Mouse (Mus musculus): ENCODE measurements around the gene Csnk2a1. TPM values are rescaled to one million over a fixed set of nuclear protein-coding genes. Genes with fewer than 3 reads are reported as not detected.

Csnk2a1 gene
- polyA plus RNA-seq (2012; rRNA removed), result 70.2 and 73.1 TPM in 2 replicates

- H3K4me3 ChIP-seq (replicated peaks; ENCODE audit: insufficient read depth, low read depth, low read length), result peak within 1 kb of the TSS; percentile 89
- DNase-seq, result peak; percentile 93 to 95
- H3K4me1 ChIP-seq (ENCODE audit: control insufficient read depth, insufficient read depth, low read length), result peaks cover 9% of the 10 kb centered on the region; the same call in 1 of the 2 replicates
- TF ChIP-seq CTCF (IDR thresholded peaks at IDR 0.05; ENCODE audit: borderline replicate concordance, insufficient read depth, low read depth, low read length) (no peak), POLR2A (IDR thresholded peaks at IDR 0.05; ENCODE audit: borderline replicate concordance, insufficient read depth, low read length) (peak; percentile 76; the same call in 1 of the 2 replicates)
- under 1% methylated on average over 58 of the region's 58 CpGs for WGBS
- peak within 1 kb of the TSS; percentile 90 for H3K27ac ChIP-seq (ENCODE audit: insufficient read depth, low read length)
- no peaks in the 10 kb centered on the region for H3K27me3 ChIP-seq (ENCODE audit: control insufficient read depth, insufficient read depth, low read length)
These were observed at the start of gene Csnk2a1 for GRCm38 (mm10) chr2:152226248-152227050. Csnk2a1 (plus strand) TSS chr2:152226839.

GRCm38 (mm10) chr2:152177162-152177805 is 49.4 kb upstream of the Csnk2a1 start:
- Histone ChIP-seq H3K27ac (ENCODE audit: insufficient read depth, low read length) (no peak overlapping the region), H3K4me3 (replicated peaks; ENCODE audit: insufficient read depth, low read depth, low read length) (no peak overlapping the region), H3K27me3 (ENCODE audit: control insufficient read depth, insufficient read depth, low read length) (peaks cover 2% of the 10 kb centered on the region; the same call in 1 of the 2 replicates), H3K4me1 (ENCODE audit: control insufficient read depth, insufficient read depth, low read length) (no peaks in the 10 kb centered on the region)
- DNase-seq, result no peak
- WGBS, result 29% methylated on average over 24 of the region's 24 CpGs
- no peak for TF ChIP-seq POLR2A (IDR thresholded peaks at IDR 0.05; ENCODE audit: borderline replicate concordance, insufficient read depth, low read length)
- TF ChIP-seq CTCF (IDR thresholded peaks at IDR 0.05; ENCODE audit: borderline replicate concordance, insufficient read depth, low read depth, low read length), result no peak

- TF ChIP-seq CTCF (IDR thresholded peaks at IDR 0.05; ENCODE audit: borderline replicate concordance, insufficient read depth, low read depth, low read length), result no peak
- TF ChIP-seq POLR2A (IDR thresholded peaks at IDR 0.05; ENCODE audit: borderline replicate concordance, insufficient read depth, low read length), result no peak
- WGBS, result 80% methylated on average over 6 of the region's 6 CpGs
- no peak for DNase-seq
- H3K4me1 ChIP-seq (ENCODE audit: control insufficient read depth, insufficient read depth, low read length), result no peaks in the 10 kb centered on the region
- H3K27ac ChIP-seq (ENCODE audit: insufficient read depth, low read length), result no peak overlapping the region
- peaks cover 2% of the 10 kb centered on the region; the same call in 1 of the 2 replicates for H3K27me3 ChIP-seq (ENCODE audit: control insufficient read depth, insufficient read depth, low read length)
- no peak overlapping the region for H3K4me3 ChIP-seq (replicated peaks; ENCODE audit: insufficient read depth, low read depth, low read length)
These were observed 48.9 kb upstream of the Csnk2a1 start for GRCm38 (mm10) chr2:152177806-152178170.

- peaks cover 2% of the 10 kb centered on the region; the same call in 1 of the 2 replicates for H3K27me3 ChIP-seq (ENCODE audit: control insufficient read depth, insufficient read depth, low read length)
- H3K4me1 ChIP-seq (ENCODE audit: control insufficient read depth, insufficient read depth, low read length), result no peaks in the 10 kb centered on the region
- H3K27ac ChIP-seq (ENCODE audit: insufficient read depth, low read length), result no peak overlapping the region
- no peak overlapping the region for H3K4me3 ChIP-seq (replicated peaks; ENCODE audit: insufficient read depth, low read depth, low read length)
- DNase-seq, result no peak
- TF ChIP-seq POLR2A (IDR thresholded peaks at IDR 0.05; ENCODE audit: borderline replicate concordance, insufficient read depth, low read length), result no peak
- TF ChIP-seq CTCF (IDR thresholded peaks at IDR 0.05; ENCODE audit: borderline replicate concordance, insufficient read depth, low read depth, low read length), result no peak
- whole genome bisulfite sequencing, result 92% methylated on average over 3 of the region's 3 CpGs
These were observed 48.3 kb upstream of the Csnk2a1 start for GRCm38 (mm10) chr2:152178345-152178744.

GRCm38 (mm10) chr2:152179301-152179700 is 47.3 kb upstream of the Csnk2a1 start:
- H3K27me3 ChIP-seq (ENCODE audit: control insufficient read depth, insufficient read depth, low read length), result peaks cover 2% of the 10 kb centered on the region; the same call in 1 of the 2 replicates
- no peak for DNase-seq
- no peak overlapping the region for H3K4me3 ChIP-seq (replicated peaks; ENCODE audit: insufficient read depth, low read depth, low read length)
- TF ChIP-seq CTCF (IDR thresholded peaks at IDR 0.05; ENCODE audit: borderline replicate concordance, insufficient read depth, low read depth, low read length) (no peak), POLR2A (IDR thresholded peaks at IDR 0.05; ENCODE audit: borderline replicate concordance, insufficient read depth, low read length) (no peak)
- WGBS, result 79% methylated on average over 2 of the region's 2 CpGs
- no peaks in the 10 kb centered on the region for H3K4me1 ChIP-seq (ENCODE audit: control insufficient read depth, insufficient read depth, low read length)
- H3K27ac ChIP-seq (ENCODE audit: insufficient read depth, low read length), result no peak overlapping the region

- no peak for TF ChIP-seq POLR2A (IDR thresholded peaks at IDR 0.05; ENCODE audit: borderline replicate concordance, insufficient read depth, low read length)
- no peak for TF ChIP-seq CTCF (IDR thresholded peaks at IDR 0.05; ENCODE audit: borderline replicate concordance, insufficient read depth, low read depth, low read length)
- WGBS, result 17% methylated on average over 6 of the region's 6 CpGs
- Histone ChIP-seq H3K4me3 (replicated peaks; ENCODE audit: insufficient read depth, low read depth, low read length) (no peak overlapping the region), H3K27me3 (ENCODE audit: control insufficient read depth, insufficient read depth, low read length) (peaks cover 2% of the 10 kb centered on the region; the same call in 1 of the 2 replicates), H3K4me1 (ENCODE audit: control insufficient read depth, insufficient read depth, low read length) (no peaks in the 10 kb centered on the region), H3K27ac (ENCODE audit: insufficient read depth, low read length) (no peak overlapping the region)
- DNase-seq, result peak in 1 of 2 experiments; percentile 12
These were observed 46.3 kb upstream of the Csnk2a1 start for GRCm38 (mm10) chr2:152180323-152180722.

- no peak for TF ChIP-seq POLR2A (IDR thresholded peaks at IDR 0.05; ENCODE audit: borderline replicate concordance, insufficient read depth, low read length)
- no peak for TF ChIP-seq CTCF (IDR thresholded peaks at IDR 0.05; ENCODE audit: borderline replicate concordance, insufficient read depth, low read depth, low read length)
- Histone ChIP-seq H3K27me3 (ENCODE audit: control insufficient read depth, insufficient read depth, low read length) (no peaks in the 10 kb centered on the region), H3K4me1 (ENCODE audit: control insufficient read depth, insufficient read depth, low read length) (peaks cover 3% of the 10 kb centered on the region; the same call in 1 of the 2 replicates), H3K4me3 (replicated peaks; ENCODE audit: insufficient read depth, low read depth, low read length) (no peak overlapping the region), H3K27ac (ENCODE audit: insufficient read depth, low read length) (no peak overlapping the region)
- 86% methylated on average over 5 of the region's 5 CpGs for WGBS
- DNase-seq, result no peak
These were observed 39.5 kb upstream of the Csnk2a1 start for GRCm38 (mm10) chr2:152187132-152187531.
